Mouse (Mus musculus): ENCODE results near the gene C1qtnf7. TPM values are rescaled to one million over a fixed set of nuclear protein-coding genes. Genes with fewer than 3 reads are reported as not detected.
A peak's percentile ranks its signal among the peaks of the same experiment; 100 is the strongest.

C1qtnf7 gene
- total and polyA plus RNA-seq, 2 experiments from 2014 or later = 1.0 to 1.5 TPM

- Histone ChIP-seq H3K27ac (ENCODE audit: low read depth, low read length) (no peak overlapping the region), H3K27me3 (ENCODE audit: insufficient read depth, low read length) (no peaks in the 10 kb centered on the region), H3K4me2 (ENCODE audit: low read depth, low read length, poor library complexity, severe bottlenecking) (no peak overlapping the region), H3K4me3 (ENCODE audit: low read depth, low read length) (no peak overlapping the region), H3K4me1 (ENCODE audit: insufficient read depth, low read length) (no peaks in the 10 kb centered on the region; the same call in 1 of the 2 replicates), H3K36me3 (ENCODE audit: insufficient read depth, low read length) (no peaks in the 10 kb centered on the region), H3K9me3 (ENCODE audit: low read length) (no peaks in the 10 kb centered on the region), H3K9ac (replicated peaks; ENCODE audit: low read length, poor library complexity, severe bottlenecking) (no peak overlapping the region)
- TF ChIP-seq CTCF (IDR thresholded peaks at IDR 0.05) = no peak
- no peak for ATAC-seq (ENCODE audit: low FRiP score)
- 94% methylated on average over 2 of the region's 2 CpGs for WGBS
- no peak for DNase-seq (ENCODE audit: low spot score)
Observed at GRCm38 (mm10) chr5:43480786-43481185, 34.6 kb upstream of the C1qtnf7 start.

DNA sequence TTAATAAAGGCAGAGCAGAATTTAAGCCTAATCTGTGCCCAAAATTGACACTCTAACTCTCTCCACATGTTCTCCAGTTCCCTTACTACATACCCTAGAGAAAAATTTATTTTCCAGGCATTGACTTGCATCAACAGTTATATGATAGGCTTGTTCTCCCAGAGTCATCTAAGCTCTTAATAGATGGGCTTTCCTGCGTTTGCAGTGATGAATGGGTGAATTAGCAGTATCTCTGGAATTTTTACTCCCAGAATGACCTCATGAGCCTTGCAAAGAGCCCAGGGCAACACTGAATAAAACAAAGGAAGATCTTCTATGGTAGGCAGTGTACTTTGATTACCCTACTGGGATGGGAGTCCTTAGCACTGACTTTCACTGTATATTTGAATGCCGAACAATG is 33.5 kb upstream of the C1qtnf7 start:
- Histone ChIP-seq H3K9ac (replicated peaks; ENCODE audit: low read length, poor library complexity, severe bottlenecking) (no peak overlapping the region), H3K36me3 (ENCODE audit: insufficient read depth, low read length) (no peaks in the 10 kb centered on the region), H3K27ac (ENCODE audit: low read depth, low read length) (no peak overlapping the region), H3K4me1 (ENCODE audit: insufficient read depth, low read length) (no peaks in the 10 kb centered on the region), H3K4me3 (ENCODE audit: low read depth, low read length) (no peak overlapping the region), H3K27me3 (ENCODE audit: insufficient read depth, low read length) (no peaks in the 10 kb centered on the region), H3K4me2 (ENCODE audit: low read depth, low read length, poor library complexity, severe bottlenecking) (no peak overlapping the region), H3K9me3 (ENCODE audit: low read length) (no peaks in the 10 kb centered on the region)
- DNase-seq (ENCODE audit: low spot score) (no peak), ATAC-seq (ENCODE audit: low FRiP score) (no peak)
- 57% methylated on average over 2 of the region's 2 CpGs for WGBS
- TF ChIP-seq CTCF (IDR thresholded peaks at IDR 0.05) = no peak

GRCm38 (mm10) chr5:43501887-43502286 is 13.5 kb upstream of the C1qtnf7 start:
- WGBS = 89% methylated on average over 1 of the region's 1 CpGs
- Histone ChIP-seq H3K4me1 (ENCODE audit: insufficient read depth, low read length) (no peaks in the 10 kb centered on the region), H3K4me3 (ENCODE audit: low read depth, low read length) (no peak overlapping the region), H3K4me2 (ENCODE audit: low read depth, low read length, poor library complexity, severe bottlenecking) (no peak overlapping the region), H3K27ac (ENCODE audit: low read depth, low read length) (no peak overlapping the region), H3K27me3 (ENCODE audit: insufficient read depth, low read length) (no peaks in the 10 kb centered on the region), H3K9ac (replicated peaks; ENCODE audit: low read length, poor library complexity, severe bottlenecking) (no peak overlapping the region), H3K9me3 (ENCODE audit: low read length) (no peaks in the 10 kb centered on the region), H3K36me3 (ENCODE audit: insufficient read depth, low read length) (no peaks in the 10 kb centered on the region)
- no peak for DNase-seq (ENCODE audit: low spot score)
- no peak for ATAC-seq (ENCODE audit: low FRiP score)
- TF ChIP-seq CTCF (IDR thresholded peaks at IDR 0.05) = peak; percentile 18; the same call in 1 of the 2 replicates

DNA sequence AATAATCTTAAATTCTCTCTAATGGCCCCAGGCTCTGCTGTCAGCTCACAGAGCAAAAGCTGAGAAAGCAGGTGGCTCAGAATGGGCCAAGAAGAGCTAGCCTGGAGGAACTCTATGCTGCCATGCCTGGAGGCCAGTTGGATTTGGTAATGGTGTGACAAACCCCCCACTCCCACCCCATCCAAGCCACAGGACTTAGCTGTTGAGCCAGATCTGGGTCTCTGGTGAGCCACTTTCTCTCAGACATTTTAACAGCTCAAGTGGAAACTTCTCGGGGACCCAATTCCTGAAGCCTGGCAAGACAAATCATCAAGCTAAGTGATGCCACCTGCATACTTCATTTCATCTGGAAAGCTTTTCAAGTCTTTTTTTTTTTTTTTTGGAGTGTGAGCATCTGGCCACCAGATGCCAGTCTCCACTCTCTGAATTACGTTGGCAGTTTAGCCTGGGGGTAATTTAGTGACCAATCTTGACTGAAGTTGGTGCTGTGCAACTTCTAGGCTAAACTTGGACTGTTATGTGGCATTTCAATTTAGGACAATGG is 11.0 kb upstream of the C1qtnf7 start:
- no peak overlapping the region for H3K4me2 ChIP-seq (ENCODE audit: low read depth, low read length, poor library complexity, severe bottlenecking)

GRCm38 (mm10) chr5:43508470-43508869 is 6.9 kb upstream of the C1qtnf7 start:
- no peak for TF ChIP-seq CTCF (IDR thresholded peaks at IDR 0.05)
- H3K9me3 ChIP-seq (ENCODE audit: low read length) = no peaks in the 10 kb centered on the region
- no peaks in the 10 kb centered on the region for H3K27me3 ChIP-seq (ENCODE audit: insufficient read depth, low read length)
- DNase-seq (ENCODE audit: low spot score) (no peak), ATAC-seq (ENCODE audit: low FRiP score) (no peak)
- no peak overlapping the region for H3K9ac ChIP-seq (replicated peaks; ENCODE audit: low read length, poor library complexity, severe bottlenecking)
- no peak overlapping the region for H3K27ac ChIP-seq (ENCODE audit: low read depth, low read length)
- no peak overlapping the region for H3K4me2 ChIP-seq (ENCODE audit: low read depth, low read length, poor library complexity, severe bottlenecking)
- 60% methylated on average over 2 of the region's 2 CpGs for WGBS
- H3K4me3 ChIP-seq (ENCODE audit: low read depth, low read length) = no peak overlapping the region
- H3K4me1 ChIP-seq (ENCODE audit: insufficient read depth, low read length) = no peaks in the 10 kb centered on the region
- H3K36me3 ChIP-seq (ENCODE audit: insufficient read depth, low read length) = no peaks in the 10 kb centered on the region

More for the DNA sequence above, 11.0 kb upstream of the C1qtnf7 start:
- Histone ChIP-seq H3K27ac (ENCODE audit: low read depth, low read length) (no peak overlapping the region), H3K4me1 (ENCODE audit: insufficient read depth, low read length) (no peaks in the 10 kb centered on the region), H3K9me3 (ENCODE audit: low read length) (no peaks in the 10 kb centered on the region), H3K4me3 (ENCODE audit: low read depth, low read length) (no peak overlapping the region), H3K27me3 (ENCODE audit: insufficient read depth, low read length) (no peaks in the 10 kb centered on the region), H3K9ac (replicated peaks; ENCODE audit: low read length, poor library complexity, severe bottlenecking) (no peak overlapping the region), H3K36me3 (ENCODE audit: insufficient read depth, low read length) (no peaks in the 10 kb centered on the region)
- WGBS = 74% methylated on average over 2 of the region's 2 CpGs
- no peak for TF ChIP-seq CTCF (IDR thresholded peaks at IDR 0.05)
- peak; percentile 32 for DNase-seq (ENCODE audit: low spot score)
- ATAC-seq (ENCODE audit: low FRiP score) = no peak

DNA sequence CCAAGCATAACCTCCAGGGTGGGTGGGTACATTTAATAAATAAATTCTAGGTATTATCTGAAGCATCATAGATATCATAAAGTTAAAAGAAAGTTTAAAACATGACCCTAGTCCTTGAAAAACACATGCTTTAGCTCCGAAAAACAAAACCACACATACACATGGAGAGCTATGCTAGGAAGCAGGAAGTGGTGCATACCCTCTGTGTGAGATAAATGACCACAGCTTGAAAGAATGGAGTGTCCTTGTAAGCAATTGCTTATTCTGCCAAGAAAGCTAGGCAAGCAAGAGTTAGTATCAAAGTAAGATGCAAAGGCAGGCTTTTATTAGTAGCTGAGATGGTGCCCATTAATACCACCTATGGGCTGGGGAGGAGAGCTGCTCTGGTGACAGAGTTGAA is 6.4 kb upstream of the C1qtnf7 start:
- H3K9me3 ChIP-seq (ENCODE audit: low read length) = no peaks in the 10 kb centered on the region
- no peak overlapping the region for H3K9ac ChIP-seq (replicated peaks; ENCODE audit: low read length, poor library complexity, severe bottlenecking)
- ATAC-seq (ENCODE audit: low FRiP score) = no peak
- WGBS = 85% methylated on average over 1 of the region's 1 CpGs
- H3K4me2 ChIP-seq (ENCODE audit: low read depth, low read length, poor library complexity, severe bottlenecking) = no peak overlapping the region
- no peaks in the 10 kb centered on the region for H3K36me3 ChIP-seq (ENCODE audit: insufficient read depth, low read length)
- H3K27ac ChIP-seq (ENCODE audit: low read depth, low read length) = no peak overlapping the region
- H3K4me3 ChIP-seq (ENCODE audit: low read depth, low read length) = no peak overlapping the region
- H3K4me1 ChIP-seq (ENCODE audit: insufficient read depth, low read length) = no peaks in the 10 kb centered on the region
- no peak for DNase-seq (ENCODE audit: low spot score)
- H3K27me3 ChIP-seq (ENCODE audit: insufficient read depth, low read length) = no peaks in the 10 kb centered on the region
- no peak for TF ChIP-seq CTCF (IDR thresholded peaks at IDR 0.05)
